9 mouse cellular contexts compared by ENCODE assay signal in genomic region chr1:172307936-172308335, GRCm38 (mm10). TPM values are rescaled to one million over a fixed set of nuclear protein-coding genes. Genes with fewer than 3 reads are reported as not detected.
A peak's percentile ranks its signal among the peaks of the same experiment; 100 is the strongest.
DNase-seq lines count a peak whose midpoint lies in the region; ATAC-seq and TF ChIP-seq lines count a peak whose summit lies in the region.
"Had no signal": no experiment of that assay in that cellular context is flagged by ENCODE, and none has a peak within 500 bp of the region (broad histone marks: within the 10 kb centered on the region; RNA-seq: fewer than 3 reads in every experiment).

No protein-coding gene starts in this region.

- no peak for ATAC-seq in embryonic facial prominence, embryonic 15.5 days (ENCODE audit: insufficient number of reproducible peaks, low FRiP score, low TSS enrichment, low read depth)
- peak; percentile 11; the same call in 1 of the 2 replicates for ATAC-seq in intestine, postnatal 0 days
- no peak for ATAC-seq in midbrain, postnatal 0 days (ENCODE audit: low FRiP score)
- ATAC-seq in megakaryocyte-erythroid progenitor cell, adult 5-6 weeks (replicated peaks; ENCODE audit: low FRiP score, low TSS enrichment, poor library complexity, severe bottlenecking), result no peak

- no peak for TF ChIP-seq POLR2A in cerebellum, adult 2 months (IDR thresholded peaks at IDR 0.05; ENCODE audit: borderline replicate concordance, insufficient read depth, low read length)

- 62% methylated on average over 10 of the region's 10 CpGs for WGBS in embryonic facial prominence, embryonic 15.5 days
- 46% methylated on average over 10 of the region's 10 CpGs for WGBS in intestine, postnatal 0 days
- 66% methylated on average over 10 of the region's 10 CpGs for WGBS in midbrain, postnatal 0 days
- 84% methylated on average over 10 of the region's 10 CpGs for whole genome bisulfite sequencing in cerebellum, adult 2 months

- H3K27me3 ChIP-seq in embryonic facial prominence, embryonic 15.5 days, result no peaks in the 10 kb centered on the region
- H3K27me3 ChIP-seq in intestine, postnatal 0 days (replicated peaks; ENCODE audit: control insufficient read depth, insufficient read depth, low read length), result no peaks in the 10 kb centered on the region
- no peaks in the 10 kb centered on the region for H3K27me3 ChIP-seq in midbrain, postnatal 0 days (ENCODE audit: insufficient read depth, low read length)
- H3K27me3 ChIP-seq in cerebellum, adult 2 months (ENCODE audit: control insufficient read depth, insufficient read depth, low read length), result no peaks in the 10 kb centered on the region

- H3K4me2 ChIP-seq in embryonic facial prominence, embryonic 15.5 days (replicated peaks), result no peak overlapping the region
- H3K4me2 ChIP-seq in intestine, postnatal 0 days (replicated peaks; ENCODE audit: low read depth), result no peak overlapping the region
- no peak overlapping the region for H3K4me2 ChIP-seq in midbrain, postnatal 0 days (ENCODE audit: low read depth, low read length, poor library complexity, severe bottlenecking)

- H3K4me1 ChIP-seq in embryonic facial prominence, embryonic 15.5 days, result peaks cover 36% of the 10 kb centered on the region
- H3K4me1 ChIP-seq in intestine, postnatal 0 days (replicated peaks; ENCODE audit: control insufficient read depth, insufficient read depth, low read length), result 0 out of 2 replicates have a peak, but pooled peaks cover 6% of the 10 kb centered on the region
- no peaks in the 10 kb centered on the region for H3K4me1 ChIP-seq in midbrain, postnatal 0 days (ENCODE audit: insufficient read depth, low read length)
- peaks cover 20% of the 10 kb centered on the region for H3K4me1 ChIP-seq in cerebellum, adult 2 months (ENCODE audit: control insufficient read depth, insufficient read depth, low read length)

- H3K9me3 ChIP-seq in embryonic facial prominence, embryonic 15.5 days (replicated peaks), result no peaks in the 10 kb centered on the region
- no peaks in the 10 kb centered on the region for H3K9me3 ChIP-seq in intestine, postnatal 0 days (ENCODE audit: control insufficient read depth)
- no peaks in the 10 kb centered on the region for H3K9me3 ChIP-seq in midbrain, postnatal 0 days (ENCODE audit: low read length)

- peak overlapping the region; percentile 96 for H3K27ac ChIP-seq in layer of hippocampus, adult 2 months
- H3K27ac ChIP-seq in embryonic facial prominence, embryonic 15.5 days (replicated peaks), result peak overlapping the region; percentile 48; the same call in 1 of the 2 replicates
- no peak overlapping the region for H3K27ac ChIP-seq in intestine, postnatal 0 days (ENCODE audit: low read depth, low read length)
- H3K27ac ChIP-seq in midbrain, postnatal 0 days (ENCODE audit: low read depth, low read length), result peak overlapping the region; percentile 39
- no peak overlapping the region for H3K27ac ChIP-seq in cerebellum, adult 2 months (ENCODE audit: insufficient read depth, low read length)

- no peak overlapping the region for H3K9ac ChIP-seq in embryonic facial prominence, embryonic 15.5 days
- H3K9ac ChIP-seq in intestine, postnatal 0 days (ENCODE audit: low read depth, low read length), result no peak overlapping the region
- no peak overlapping the region for H3K9ac ChIP-seq in midbrain, postnatal 0 days (replicated peaks; ENCODE audit: low read length, poor library complexity, severe bottlenecking)

- no peaks in the 10 kb centered on the region for H3K36me3 ChIP-seq in embryonic facial prominence, embryonic 15.5 days
- H3K36me3 ChIP-seq in intestine, postnatal 0 days (ENCODE audit: control insufficient read depth, insufficient read depth), result no peaks in the 10 kb centered on the region
- no peaks in the 10 kb centered on the region for H3K36me3 ChIP-seq in midbrain, postnatal 0 days (ENCODE audit: insufficient read depth, low read length)

- H3K4me3 ChIP-seq in layer of hippocampus, adult 2 months, result no peak overlapping the region
- H3K4me3 ChIP-seq in embryonic facial prominence, embryonic 15.5 days (replicated peaks), result no peak overlapping the region
- H3K4me3 ChIP-seq in intestine, postnatal 0 days (ENCODE audit: low read depth, low read length), result no peak overlapping the region
- no peak overlapping the region for H3K4me3 ChIP-seq in midbrain, postnatal 0 days (ENCODE audit: low read depth, low read length)
- no peak overlapping the region for H3K4me3 ChIP-seq in cerebellum, adult 2 months (replicated peaks; ENCODE audit: insufficient read depth, low read depth, low read length)

- no peak for TF ChIP-seq CTCF in layer of hippocampus, adult 2 months (conservative IDR thresholded peaks at IDR 0.05)
- TF ChIP-seq CTCF in intestine, postnatal 0 days (IDR thresholded peaks at IDR 0.05; ENCODE audit: low read depth), result no peak
- no peak for TF ChIP-seq CTCF in midbrain, postnatal 0 days (IDR thresholded peaks at IDR 0.05)
- TF ChIP-seq CTCF in cerebellum, adult 2 months (IDR thresholded peaks at IDR 0.05; ENCODE audit: borderline replicate concordance, insufficient read depth, low read depth, low read length), result no peak

- peak in 1 of 2 experiments; percentile 11 for DNase-seq in layer of hippocampus, adult 2 months (ENCODE audit: low spot score in 2 of 2)
- no peak for DNase-seq in layer of hippocampus, adult 18-20 months (ENCODE audit: low spot score in 2 of 2)
- no peak for DNase-seq in midbrain, postnatal 0 days (ENCODE audit: low spot score)
- no peak for DNase-seq in adrenal gland, adult 2 months
- DNase-seq in cerebellum, adult 2 months, result no peak

RNA-seq across cellular contexts. Expression of gene Atp1a2, which starts 10.1 kb away (rescaled TPM):
- 100 to 1,000 TPM; 585 to 600 TPM for total RNA-seq in layer of hippocampus, adult 2 months (2021)
- total RNA-seq in layer of hippocampus, adult 18-20 months (2021), result 100 to 1,000 TPM; 555 to 598 TPM
- polyA plus RNA-seq in embryonic facial prominence, embryonic 15.5 days (2015; fragmentation: Nextera tagmentation; extraction: Ambion mirVana), result 4.7 and 5.6 TPM in 2 replicates
- 1.9 and 2.8 TPM in 2 replicates for polyA plus RNA-seq in intestine, postnatal 0 days (2015; fragmentation: Nextera tagmentation; extraction: Ambion mirVana)
- 398 and 409 TPM in 2 replicates for total RNA-seq in midbrain, postnatal 0 days (2014; rRNA removed)
- polyA plus RNA-seq in midbrain, postnatal 0 days (2015; fragmentation: Nextera tagmentation; extraction: Ambion mirVana), result 94.4 and 100 TPM in 2 replicates
- total RNA-seq in megakaryocyte-erythroid progenitor cell, adult 5-6 weeks (2014; fragmentation: Nextera tagmentation), result not detected in 2 replicates
- total RNA-seq in megakaryocyte-erythroid progenitor cell, adult 5-6 weeks (2017), result not detected in 2 replicates
- 100 to 1,000 TPM; 126 to 247 TPM for total RNA-seq in adrenal gland, adult 2 months (2021)
- polyA plus RNA-seq in adrenal gland, adult 2 months (2012; rRNA removed), result 57.3 and 85.0 TPM in 2 replicates
- polyA plus RNA-seq in cerebellum, adult 2 months (2012; rRNA removed), result 535 and 584 TPM in 2 replicates
- total RNA-seq: megakaryocyte, adult 5-6 weeks had no signal

RNA-seq across cellular contexts. Expression of gene Kcnj9, which starts 21.2 kb away (rescaled TPM):
- 10 to 100 TPM; 67.2 to 69.2 TPM for total RNA-seq in layer of hippocampus, adult 2 months (2021)
- 10 to 100 TPM; 70.6 to 75.4 TPM for total RNA-seq in layer of hippocampus, adult 18-20 months (2021)
- polyA plus RNA-seq in embryonic facial prominence, embryonic 15.5 days (2015; fragmentation: Nextera tagmentation; extraction: Ambion mirVana), result 0.14 and 0.28 TPM in 2 replicates
- polyA plus RNA-seq in intestine, postnatal 0 days (2015; fragmentation: Nextera tagmentation; extraction: Ambion mirVana), result 0.05 TPM in 1 of 2 replicates, not detected in the other
- 13.9 and 14.1 TPM in 2 replicates for total RNA-seq in midbrain, postnatal 0 days (2014; rRNA removed)
- 5.8 and 6.7 TPM in 2 replicates for polyA plus RNA-seq in midbrain, postnatal 0 days (2015; fragmentation: Nextera tagmentation; extraction: Ambion mirVana)
- not detected in 2 replicates for total RNA-seq in megakaryocyte-erythroid progenitor cell, adult 5-6 weeks (2014; fragmentation: Nextera tagmentation)
- not detected in 2 replicates for total RNA-seq in megakaryocyte-erythroid progenitor cell, adult 5-6 weeks (2017)
- under 1 TPM; 0.09 to 0.17 TPM for total RNA-seq in adrenal gland, adult 2 months (2021)
- 0.67 and 0.85 TPM in 2 replicates for polyA plus RNA-seq in adrenal gland, adult 2 months (2012; rRNA removed)
- polyA plus RNA-seq in cerebellum, adult 2 months (2012; rRNA removed), result 116 and 130 TPM in 2 replicates
- total RNA-seq: megakaryocyte, adult 5-6 weeks had no signal

RNA-seq across cellular contexts. Expression of gene Kcnj10, which starts 33.1 kb away (rescaled TPM):
- 10 to 100 TPM; 83.2 to 91.6 TPM for total RNA-seq in layer of hippocampus, adult 2 months (2021)
- 10 to 100 TPM; 82.6 to 88.4 TPM for total RNA-seq in layer of hippocampus, adult 18-20 months (2021)
- 0.09 and 0.14 TPM in 2 replicates for polyA plus RNA-seq in embryonic facial prominence, embryonic 15.5 days (2015; fragmentation: Nextera tagmentation; extraction: Ambion mirVana)
- polyA plus RNA-seq in intestine, postnatal 0 days (2015; fragmentation: Nextera tagmentation; extraction: Ambion mirVana), result 0.16 and 0.17 TPM in 2 replicates
- total RNA-seq in midbrain, postnatal 0 days (2014; rRNA removed), result 6.1 and 6.6 TPM in 2 replicates
- polyA plus RNA-seq in midbrain, postnatal 0 days (2015; fragmentation: Nextera tagmentation; extraction: Ambion mirVana), result 3.6 and 3.9 TPM in 2 replicates
- not detected in 2 replicates for total RNA-seq in megakaryocyte-erythroid progenitor cell, adult 5-6 weeks (2014; fragmentation: Nextera tagmentation)
- total RNA-seq in megakaryocyte-erythroid progenitor cell, adult 5-6 weeks (2017), result 0.15 and 0.75 TPM in 2 replicates
- total RNA-seq in adrenal gland, adult 2 months (2021), result 1 to 10 TPM; 1.0 to 1.1 TPM
- 0.99 and 1.1 TPM in 2 replicates for polyA plus RNA-seq in adrenal gland, adult 2 months (2012; rRNA removed)
- polyA plus RNA-seq in cerebellum, adult 2 months (2012; rRNA removed), result 141 and 174 TPM in 2 replicates

RNA-seq across cellular contexts. Expression of gene Igsf8, which starts 46.5 kb away (rescaled TPM):
- 100 to 1,000 TPM; 255 to 257 TPM for total RNA-seq in layer of hippocampus, adult 2 months (2021)
- total RNA-seq in layer of hippocampus, adult 18-20 months (2021), result 100 to 1,000 TPM; 262 to 286 TPM
- 71.9 and 73.4 TPM in 2 replicates for polyA plus RNA-seq in embryonic facial prominence, embryonic 15.5 days (2015; fragmentation: Nextera tagmentation; extraction: Ambion mirVana)
- 17.7 and 17.8 TPM in 2 replicates for polyA plus RNA-seq in intestine, postnatal 0 days (2015; fragmentation: Nextera tagmentation; extraction: Ambion mirVana)
- 114 and 115 TPM in 2 replicates for total RNA-seq in midbrain, postnatal 0 days (2014; rRNA removed)
- 79.6 and 88.8 TPM in 2 replicates for polyA plus RNA-seq in midbrain, postnatal 0 days (2015; fragmentation: Nextera tagmentation; extraction: Ambion mirVana)
- total RNA-seq in megakaryocyte-erythroid progenitor cell, adult 5-6 weeks (2014; fragmentation: Nextera tagmentation), result 9.3 and 23.6 TPM in 2 replicates
- total RNA-seq in megakaryocyte-erythroid progenitor cell, adult 5-6 weeks (2017), result 9.7 and 16.4 TPM in 2 replicates
- 10 to 100 TPM; 32.2 to 38.3 TPM for total RNA-seq in adrenal gland, adult 2 months (2021)
- polyA plus RNA-seq in adrenal gland, adult 2 months (2012; rRNA removed), result 109 and 126 TPM in 2 replicates
- 254 and 269 TPM in 2 replicates for polyA plus RNA-seq in cerebellum, adult 2 months (2012; rRNA removed)

RNA-seq across cellular contexts. Expression of gene Atp1a4, which starts 49.7 kb away (rescaled TPM):
- not detected for total RNA-seq in layer of hippocampus, adult 2 months (2021)
- not detected for total RNA-seq in layer of hippocampus, adult 18-20 months (2021)
- polyA plus RNA-seq in embryonic facial prominence, embryonic 15.5 days (2015; fragmentation: Nextera tagmentation; extraction: Ambion mirVana), result not detected in 2 replicates
- not detected in 2 replicates for polyA plus RNA-seq in intestine, postnatal 0 days (2015; fragmentation: Nextera tagmentation; extraction: Ambion mirVana)
- 0.05 and 0.14 TPM in 2 replicates for total RNA-seq in midbrain, postnatal 0 days (2014; rRNA removed)
- 0.05 TPM in 1 of 2 replicates, not detected in the other for polyA plus RNA-seq in midbrain, postnatal 0 days (2015; fragmentation: Nextera tagmentation; extraction: Ambion mirVana)
- not detected in 2 replicates for total RNA-seq in megakaryocyte-erythroid progenitor cell, adult 5-6 weeks (2014; fragmentation: Nextera tagmentation)
- not detected in 2 replicates for total RNA-seq in megakaryocyte-erythroid progenitor cell, adult 5-6 weeks (2017)
- total RNA-seq in adrenal gland, adult 2 months (2021), result 1 to 10 TPM in 1 of 2 experiments, under 1 TPM in 1; 0.62 to 3.6 TPM
- polyA plus RNA-seq in adrenal gland, adult 2 months (2012; rRNA removed), result 0.90 and 0.91 TPM in 2 replicates
- polyA plus RNA-seq in cerebellum, adult 2 months (2012; rRNA removed), result 0.03 TPM in 1 of 2 replicates, not detected in the other
- total RNA-seq: megakaryocyte, adult 5-6 weeks had no signal

Comparison
In these comparisons a context has a peak if more than half of its experiments do, and no peak if none do; other contexts are left out.
1. H3K27ac ChIP-seq: peak in layer of hippocampus, adult 2 months (single experiment), embryonic facial prominence, embryonic 15.5 days (single experiment) and midbrain, postnatal 0 days (single experiment); none in intestine, postnatal 0 days (single experiment) and cerebellum, adult 2 months (single experiment).
2. RNA of gene Atp1a2, which starts 10.1 kb away (total RNA-seq): 585 to 600 TPM in layer of hippocampus, adult 2 months, 555 to 598 TPM in layer of hippocampus, adult 18-20 months, 398 to 409 TPM in midbrain, postnatal 0 days and 126 to 247 TPM in adrenal gland, adult 2 months; not detected in megakaryocyte-erythroid progenitor cell, adult 5-6 weeks; every median in the first group is over 100 times any median in the second.
3. RNA of gene Kcnj9, which starts 21.2 kb away (total RNA-seq): 70.6 to 75.4 TPM in layer of hippocampus, adult 18-20 months, 67.2 to 69.2 TPM in layer of hippocampus, adult 2 months and 13.9 to 14.1 TPM in midbrain, postnatal 0 days; 0.09 to 0.17 TPM in adrenal gland, adult 2 months and not detected in megakaryocyte-erythroid progenitor cell, adult 5-6 weeks; every median in the first group is over 10 times any median in the second.
4. RNA of gene Kcnj10, which starts 33.1 kb away (total RNA-seq): 83.2 to 91.6 TPM in layer of hippocampus, adult 2 months and 82.6 to 88.4 TPM in layer of hippocampus, adult 18-20 months; 6.1 to 6.6 TPM in midbrain, postnatal 0 days, 1.0 to 1.1 TPM in adrenal gland, adult 2 months and 0.15 to 0.75 TPM in megakaryocyte-erythroid progenitor cell, adult 5-6 weeks; every median in the first group is over 10 times any median in the second.